Mouse (Mus musculus): ENCODE data around the gene Itprip. TPM values are rescaled to one million over a fixed set of nuclear protein-coding genes. Genes with fewer than 3 reads are reported as not detected.

Itprip gene
- polyA plus RNA-seq, 1 experiment: 54.1 TPM

- Histone ChIP-seq H3K36me3 (ENCODE audit: control insufficient read depth, insufficient read depth) (peaks cover 5% of the 10 kb centered on the region), H3K27me3 (ENCODE audit: control insufficient read depth, insufficient read depth, insufficient read length) (no peaks in the 10 kb centered on the region), H3K79me2 (ENCODE audit: control insufficient read depth, insufficient read depth) (peaks cover 61% of the 10 kb centered on the region), H3ac (ENCODE audit: control insufficient read depth, insufficient read length) (peak overlapping the region; percentile 18), H3K4me2 (ENCODE audit: low read depth) (peak overlapping the region; percentile 86), H3K4me3 (peak overlapping the region; percentile 96)
- TF ChIP-seq POLR2A (IDR thresholded peaks at IDR 0.05; ENCODE audit: insufficient read length, low read depth) (peak; percentile 44), E2F4 (IDR thresholded peaks at IDR 0.05; ENCODE audit: insufficient read depth) (no peak), MYOD1 (IDR thresholded peaks at IDR 0.05; ENCODE audit: control insufficient read depth in 1 of 3, insufficient read length in 2 of 3, low read depth in 2 of 3) (no peak)
These were observed 1.1 kb downstream of the Itprip start for GRCm38 (mm10) chr19:47918016-47918415.

- peaks cover 9% of the 10 kb centered on the region for H3K36me3 ChIP-seq (ENCODE audit: control insufficient read depth, insufficient read depth)
These were observed 1.7 kb downstream of the Itprip start for GRCm38 (mm10) chr19:47917396-47917795.

GRCm38 (mm10) chr19:47915251-47915650 is 3.8 kb downstream of the Itprip start:
- H3K79me2 ChIP-seq (ENCODE audit: control insufficient read depth, insufficient read depth): peaks cover 85% of the 10 kb centered on the region
- peaks cover 20% of the 10 kb centered on the region for H3K36me3 ChIP-seq (ENCODE audit: control insufficient read depth, insufficient read depth)
- no peak overlapping the region for H3K4me2 ChIP-seq (ENCODE audit: low read depth)
- TF ChIP-seq POLR2AphosphoS2 (IDR thresholded peaks at IDR 0.05; ENCODE audit: insufficient read length, low read depth): no peak
- no peak for TF ChIP-seq MAX (IDR thresholded peaks at IDR 0.05; ENCODE audit: low read depth)
- no peak for TF ChIP-seq MYOD1 (IDR thresholded peaks at IDR 0.05; ENCODE audit: control insufficient read depth in 1 of 3, insufficient read length in 2 of 3, low read depth in 2 of 3)
- TF ChIP-seq REST (IDR thresholded peaks at IDR 0.05; ENCODE audit: insufficient read depth, insufficient read length): no peak
- no peak for TF ChIP-seq POLR2A (IDR thresholded peaks at IDR 0.05; ENCODE audit: insufficient read length, low read depth)
- no peak for TF ChIP-seq USF1 (IDR thresholded peaks at IDR 0.05; ENCODE audit: low read depth)
- no peak for TF ChIP-seq CEBPB (IDR thresholded peaks at IDR 0.05; ENCODE audit: insufficient read depth, poor library complexity, severe bottlenecking)
- TF ChIP-seq TCF12 (IDR thresholded peaks at IDR 0.05; ENCODE audit: insufficient read depth, poor library complexity, severe bottlenecking): no peak
- no peak for TF ChIP-seq E2F4 (IDR thresholded peaks at IDR 0.05; ENCODE audit: insufficient read depth)
- TF ChIP-seq SRF (IDR thresholded peaks at IDR 0.05; ENCODE audit: control insufficient read depth, insufficient read length, low read depth): no peak
- no peak for TF ChIP-seq MYOG (IDR thresholded peaks at IDR 0.05; ENCODE audit: control insufficient read depth in 1 of 3, insufficient read depth in 1 of 3, insufficient read length in 2 of 3, low read depth in 2 of 3)
- TF ChIP-seq TCF3 (IDR thresholded peaks at IDR 0.05; ENCODE audit: insufficient read length, low read depth): no peak
- no peak overlapping the region for H3K4me3 ChIP-seq
- H3K27me3 ChIP-seq (ENCODE audit: control insufficient read depth, insufficient read depth, insufficient read length): no peaks in the 10 kb centered on the region
- H3ac ChIP-seq (ENCODE audit: control insufficient read depth, insufficient read length): no peak overlapping the region

More at GRCm38 (mm10) chr19:47917396-47917795, 1.7 kb downstream of the Itprip start:
- Histone ChIP-seq H3K4me2 (ENCODE audit: low read depth) (peak overlapping the region; percentile 86), H3K79me2 (ENCODE audit: control insufficient read depth, insufficient read depth) (peaks cover 66% of the 10 kb centered on the region), H3K27me3 (ENCODE audit: control insufficient read depth, insufficient read depth, insufficient read length) (no peaks in the 10 kb centered on the region), H3ac (ENCODE audit: control insufficient read depth, insufficient read length) (peak overlapping the region; percentile 18), H3K4me3 (peak overlapping the region; percentile 96)
- TF ChIP-seq POLR2AphosphoS2 (IDR thresholded peaks at IDR 0.05; ENCODE audit: insufficient read length, low read depth) (no peak), MYOG (IDR thresholded peaks at IDR 0.05; ENCODE audit: control insufficient read depth in 1 of 3, insufficient read depth in 1 of 3, insufficient read length in 2 of 3, low read depth in 2 of 3) (peak in 2 of 3 experiments; percentile 43 to 85), REST (IDR thresholded peaks at IDR 0.05; ENCODE audit: insufficient read depth, insufficient read length) (no peak), TCF12 (IDR thresholded peaks at IDR 0.05; ENCODE audit: insufficient read depth, poor library complexity, severe bottlenecking) (peak; percentile 7), CEBPB (IDR thresholded peaks at IDR 0.05; ENCODE audit: insufficient read depth, poor library complexity, severe bottlenecking) (no peak), MYOD1 (IDR thresholded peaks at IDR 0.05; ENCODE audit: control insufficient read depth in 1 of 3, insufficient read length in 2 of 3, low read depth in 2 of 3) (peak in 2 of 3 experiments; percentile 29 to 84)

- Histone ChIP-seq H3K27me3 (ENCODE audit: control insufficient read depth, insufficient read depth, insufficient read length) (no peaks in the 10 kb centered on the region), H3K36me3 (ENCODE audit: control insufficient read depth, insufficient read depth) (peaks cover 20% of the 10 kb centered on the region), H3K79me2 (ENCODE audit: control insufficient read depth, insufficient read depth) (peaks cover 92% of the 10 kb centered on the region), H3ac (ENCODE audit: control insufficient read depth, insufficient read length) (no peak overlapping the region), H3K4me3 (no peak overlapping the region), H3K4me2 (ENCODE audit: low read depth) (no peak overlapping the region)
- no peak for TF ChIP-seq E2F4 (IDR thresholded peaks at IDR 0.05; ENCODE audit: insufficient read depth)
- TF ChIP-seq REST (IDR thresholded peaks at IDR 0.05; ENCODE audit: insufficient read depth, insufficient read length): no peak
- TF ChIP-seq USF1 (IDR thresholded peaks at IDR 0.05; ENCODE audit: low read depth): no peak
- no peak for TF ChIP-seq SRF (IDR thresholded peaks at IDR 0.05; ENCODE audit: control insufficient read depth, insufficient read length, low read depth)
- TF ChIP-seq TCF12 (IDR thresholded peaks at IDR 0.05; ENCODE audit: insufficient read depth, poor library complexity, severe bottlenecking): no peak
- no peak for TF ChIP-seq POLR2A (IDR thresholded peaks at IDR 0.05; ENCODE audit: insufficient read length, low read depth)
- TF ChIP-seq MYOG (IDR thresholded peaks at IDR 0.05; ENCODE audit: control insufficient read depth in 1 of 3, insufficient read depth in 1 of 3, insufficient read length in 2 of 3, low read depth in 2 of 3): no peak
- no peak for TF ChIP-seq TCF3 (IDR thresholded peaks at IDR 0.05; ENCODE audit: insufficient read length, low read depth)
- no peak for TF ChIP-seq CEBPB (IDR thresholded peaks at IDR 0.05; ENCODE audit: insufficient read depth, poor library complexity, severe bottlenecking)
- TF ChIP-seq MAX (IDR thresholded peaks at IDR 0.05; ENCODE audit: low read depth): no peak
- no peak for TF ChIP-seq POLR2AphosphoS2 (IDR thresholded peaks at IDR 0.05; ENCODE audit: insufficient read length, low read depth)
These were observed 4.9 kb downstream of the Itprip start for GRCm38 (mm10) chr19:47914191-47914590.

GRCm38 (mm10) chr19:47913344-47913743 is 5.8 kb downstream of the Itprip start:
- H3K79me2 ChIP-seq (ENCODE audit: control insufficient read depth, insufficient read depth): peaks cover 92% of the 10 kb centered on the region
- no peak overlapping the region for H3K4me3 ChIP-seq
- no peak overlapping the region for H3ac ChIP-seq (ENCODE audit: control insufficient read depth, insufficient read length)
- peaks cover 26% of the 10 kb centered on the region for H3K36me3 ChIP-seq (ENCODE audit: control insufficient read depth, insufficient read depth)
- no peaks in the 10 kb centered on the region for H3K27me3 ChIP-seq (ENCODE audit: control insufficient read depth, insufficient read depth, insufficient read length)
- no peak overlapping the region for H3K4me2 ChIP-seq (ENCODE audit: low read depth)
- TF ChIP-seq MYOG (IDR thresholded peaks at IDR 0.05; ENCODE audit: control insufficient read depth in 1 of 3, insufficient read depth in 1 of 3, insufficient read length in 2 of 3, low read depth in 2 of 3) (no peak), MYOD1 (IDR thresholded peaks at IDR 0.05; ENCODE audit: control insufficient read depth in 1 of 3, insufficient read length in 2 of 3, low read depth in 2 of 3) (no peak), REST (IDR thresholded peaks at IDR 0.05; ENCODE audit: insufficient read depth, insufficient read length) (no peak), MAX (IDR thresholded peaks at IDR 0.05; ENCODE audit: low read depth) (no peak), SRF (IDR thresholded peaks at IDR 0.05; ENCODE audit: control insufficient read depth, insufficient read length, low read depth) (no peak), TCF3 (IDR thresholded peaks at IDR 0.05; ENCODE audit: insufficient read length, low read depth) (no peak), E2F4 (IDR thresholded peaks at IDR 0.05; ENCODE audit: insufficient read depth) (no peak), POLR2AphosphoS2 (IDR thresholded peaks at IDR 0.05; ENCODE audit: insufficient read length, low read depth) (no peak), CEBPB (IDR thresholded peaks at IDR 0.05; ENCODE audit: insufficient read depth, poor library complexity, severe bottlenecking) (no peak), USF1 (IDR thresholded peaks at IDR 0.05; ENCODE audit: low read depth) (no peak), TCF12 (IDR thresholded peaks at IDR 0.05; ENCODE audit: insufficient read depth, poor library complexity, severe bottlenecking) (no peak), POLR2A (IDR thresholded peaks at IDR 0.05; ENCODE audit: insufficient read length, low read depth) (no peak)
